9 mouse cellular contexts compared by ENCODE assay signal in the genomic region with DNA sequence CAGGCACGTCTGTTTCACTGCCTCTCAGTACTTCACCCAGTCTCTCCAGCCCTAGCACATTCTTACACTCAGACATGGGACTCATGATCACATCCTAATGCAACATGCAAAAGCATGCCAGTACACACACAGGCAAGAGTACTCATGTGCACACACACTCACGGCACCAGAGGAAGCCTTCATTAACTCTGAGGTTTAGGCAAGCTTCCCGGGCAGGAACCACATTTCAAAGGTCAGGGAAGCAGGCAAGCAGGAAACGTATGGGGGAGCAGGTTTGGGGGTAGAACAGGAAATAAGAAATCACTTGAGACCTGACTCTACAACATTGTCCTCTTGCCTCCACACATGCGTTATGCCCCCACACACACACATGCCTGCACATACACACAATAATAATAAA. TPM values are rescaled to one million over a fixed set of nuclear protein-coding genes. Genes with fewer than 3 reads are reported as not detected.
A peak's percentile ranks its signal among the peaks of the same experiment; 100 is the strongest.
DNase-seq lines count a peak whose midpoint lies in the region; ATAC-seq and TF ChIP-seq lines count a peak whose summit lies in the region.
"Had no signal": no experiment of that assay in that cellular context is flagged by ENCODE, and none has a peak within 500 bp of the region (broad histone marks: within the 10 kb centered on the region; RNA-seq: fewer than 3 reads in every experiment).

No protein-coding gene starts in this region.

- TF ChIP-seq EP300 in lung, postnatal 0 days (IDR thresholded peaks at IDR 0.05) = no peak

- TF ChIP-seq CTCF in lung, postnatal 0 days (IDR thresholded peaks at IDR 0.05) = no peak

- intact Hi-C loops in gastrocnemius, postnatal 36 days (cut with DNase I) = no loop called here

- peak; percentile 96 for DNase-seq in heart, adult 11 months
- peak; percentile 53 to 58 for DNase-seq in kidney, adult 8-10 months
- peak; percentile 59 for DNase-seq in lung, postnatal 0 days (ENCODE audit: low spot score)
- DNase-seq in gastrocnemius, postnatal 36 days = no peak
- no peak for DNase-seq in layer of hippocampus, postnatal 36 days

- H3K9me3 ChIP-seq in heart, embryonic 11.5 days (replicated peaks; ENCODE audit: control insufficient read depth, low read length) = no peaks in the 10 kb centered on the region
- H3K9me3 ChIP-seq in lung, postnatal 0 days (ENCODE audit: low read length) = no peaks in the 10 kb centered on the region

- no peak overlapping the region for H3K9ac ChIP-seq in heart, embryonic 11.5 days (ENCODE audit: low read depth, low read length)
- H3K9ac ChIP-seq in lung, postnatal 0 days (replicated peaks; ENCODE audit: low read depth) = no peak overlapping the region

- H3K27me3 ChIP-seq in heart, embryonic 11.5 days (ENCODE audit: control insufficient read depth, insufficient read depth, low read length) = no peaks in the 10 kb centered on the region
- no peaks in the 10 kb centered on the region for H3K27me3 ChIP-seq in lung, postnatal 0 days (replicated peaks; ENCODE audit: insufficient read depth, low read length)
- H3K27me3 ChIP-seq: CH12.LX had no signal

- WGBS in heart, embryonic 11.5 days (ENCODE audit: insufficient replicate concordance) = 50% methylated on average over 5 of the region's 5 CpGs
- 16% methylated on average over 5 of the region's 5 CpGs for WGBS in lung, postnatal 0 days

- H3K4me2 ChIP-seq in heart, embryonic 11.5 days = no peak overlapping the region
- no peak overlapping the region for H3K4me2 ChIP-seq in lung, postnatal 0 days (replicated peaks; ENCODE audit: low read depth, low read length)

- no peak overlapping the region for H3K4me3 ChIP-seq in heart, embryonic 11.5 days (ENCODE audit: low read depth, low read length)
- H3K4me3 ChIP-seq in brown adipose tissue, adult 24 weeks (ENCODE audit: insufficient read depth, low read depth, low read length) = no peak overlapping the region
- H3K4me3 ChIP-seq in lung, postnatal 0 days (ENCODE audit: low read depth, low read length) = no peak overlapping the region

- no peak overlapping the region for H3K27ac ChIP-seq in heart, embryonic 11.5 days (ENCODE audit: low read depth, low read length)
- peak overlapping the region; percentile 69; the same call in 1 of the 2 replicates for H3K27ac ChIP-seq in brown adipose tissue, adult 24 weeks (replicated peaks; ENCODE audit: low read depth, low read length)
- H3K27ac ChIP-seq in lung, postnatal 0 days (ENCODE audit: low read length) = peak overlapping the region; percentile 51

- no peak for ATAC-seq in heart, embryonic 11.5 days (replicated peaks; ENCODE audit: insufficient number of reproducible peaks, low FRiP score, low TSS enrichment)
- ATAC-seq in lung, postnatal 0 days = peak; percentile 43
- ATAC-seq in erythroblast, adult 5-6 weeks (replicated peaks; ENCODE audit: low FRiP score, poor library complexity, severe bottlenecking) = no peak

- H3K36me3 ChIP-seq in heart, embryonic 11.5 days (ENCODE audit: control insufficient read depth, insufficient read depth, low read length) = no peaks in the 10 kb centered on the region
- no peaks in the 10 kb centered on the region for H3K36me3 ChIP-seq in lung, postnatal 0 days (ENCODE audit: insufficient read depth, low read length)

- H3K4me1 ChIP-seq in heart, embryonic 11.5 days (ENCODE audit: control insufficient read depth, insufficient read depth, low read length) = peaks cover 36% of the 10 kb centered on the region
- H3K4me1 ChIP-seq in brown adipose tissue, adult 24 weeks (ENCODE audit: control insufficient read depth, insufficient read depth, insufficient read length, low read length) = peaks cover 47% of the 10 kb centered on the region
- H3K4me1 ChIP-seq in lung, postnatal 0 days (ENCODE audit: insufficient read depth, low read depth, low read length) = peaks cover 41% of the 10 kb centered on the region

RNA-seq across cellular contexts. Expression of a gene that starts 20.9 kb away (rescaled TPM):
- 4.6 and 5.3 TPM in 2 replicates for polyA plus RNA-seq in heart, embryonic 11.5 days (2014; fragmentation: Nextera tagmentation; extraction: Ambion mirVana)
- 13.2 TPM in 2 replicates for polyA plus RNA-seq in brown adipose tissue, adult 24 weeks (2012; ENCODE audit: insufficient read depth, insufficient read length, missing spikeins)
- 4.1 and 5.1 TPM in 2 replicates for polyA plus RNA-seq in lung, postnatal 0 days (2015; fragmentation: Nextera tagmentation; extraction: Ambion mirVana)
- 3.8 and 4.4 TPM in 2 replicates for total RNA-seq in erythroblast, adult 5-6 weeks (2015; ENCODE audit: low replicate concordance)
- 2.7 and 2.8 TPM in 2 replicates for total RNA-seq in erythroblast, adult 5-6 weeks (2017; ENCODE audit: low replicate concordance)
- total RNA-seq in gastrocnemius, postnatal 36 days (2021) = 10 to 100 TPM; 21.9 to 22.9 TPM
- total RNA-seq in layer of hippocampus, postnatal 36 days (2021) = 10 to 100 TPM; 10.2 to 11.4 TPM

RNA-seq across cellular contexts. Expression of a gene that starts 42.6 kb away (rescaled TPM):
- polyA plus RNA-seq in heart, embryonic 11.5 days (2014; fragmentation: Nextera tagmentation; extraction: Ambion mirVana) = 30.3 and 33.6 TPM in 2 replicates
- 5.3 and 6.6 TPM in 2 replicates for polyA plus RNA-seq in brown adipose tissue, adult 24 weeks (2012; ENCODE audit: insufficient read depth, insufficient read length, missing spikeins)
- 11.3 and 12.6 TPM in 2 replicates for polyA plus RNA-seq in lung, postnatal 0 days (2015; fragmentation: Nextera tagmentation; extraction: Ambion mirVana)
- total RNA-seq in erythroblast, adult 5-6 weeks (2015; ENCODE audit: low replicate concordance) = 8.3 and 8.6 TPM in 2 replicates
- total RNA-seq in erythroblast, adult 5-6 weeks (2017; ENCODE audit: low replicate concordance) = 2.5 and 4.0 TPM in 2 replicates
- total RNA-seq in gastrocnemius, postnatal 36 days (2021) = 10 to 100 TPM; 10.6 to 11.1 TPM
- 10 to 100 TPM; 22.4 to 28.7 TPM for total RNA-seq in layer of hippocampus, postnatal 36 days (2021)

Comparison
In these comparisons a context has a peak if more than half of its experiments do, and no peak if none do; other contexts are left out.
1. DNase-seq: peak in heart, adult 11 months (single experiment), kidney, adult 8-10 months (2 of 2) and lung, postnatal 0 days (single experiment); none in gastrocnemius, postnatal 36 days (0 of 2) and layer of hippocampus, postnatal 36 days (0 of 2).